Mouse (Mus musculus) left cerebral cortex, adult 11 months (tissue): ENCODE results near the gene Ctxn1.
"Not testable (repeated sequence)": the region's sequence is repeated elsewhere in the genome, so short reads cannot be mapped to it uniquely, and the experiment has no call there.

Source experiments
- DNase-seq: peaks from one replicate; pipeline ENCODE4 v3.0.0; 2022; ENCODE audit warnings: low spot score

Gene Ctxn1

DNA sequence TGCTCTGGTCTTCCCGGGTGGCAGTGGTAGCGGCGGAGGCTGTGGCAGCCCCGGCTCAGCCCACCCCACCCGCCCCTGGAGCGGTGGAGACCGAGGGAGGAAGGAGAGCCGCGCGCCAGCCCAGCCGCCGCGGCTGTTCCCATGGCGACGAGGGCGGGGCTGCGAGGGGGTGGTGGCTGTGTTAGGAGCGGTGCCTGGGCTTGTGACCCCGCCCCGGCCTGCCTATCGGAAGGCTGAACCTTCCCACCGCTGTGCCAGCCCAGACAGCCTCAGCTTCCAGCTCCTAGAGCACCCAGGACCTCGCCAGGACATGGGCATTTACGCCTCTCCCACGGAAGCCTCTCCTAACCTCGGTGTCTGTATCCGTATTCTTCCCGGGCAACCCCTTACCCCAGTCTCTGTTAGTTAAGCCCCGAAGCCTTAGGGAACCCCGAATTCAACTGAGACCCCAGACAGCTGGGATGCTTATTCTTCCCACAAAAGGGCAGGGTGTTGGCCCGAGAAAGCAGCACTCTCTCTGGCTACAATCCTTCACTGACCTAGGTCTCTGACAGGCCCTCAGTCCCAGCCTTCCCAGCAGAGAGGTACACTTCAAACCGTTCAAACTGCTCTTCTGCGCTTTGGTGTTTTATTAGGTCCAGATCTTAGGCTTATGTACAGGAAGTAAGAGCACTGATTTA lies at the start of gene Ctxn1:
Ctxn1 (minus strand) TSS at position 150 of the 680 bp plus-strand sequence.
- DNase-seq: peak; percentile 90

DNA sequence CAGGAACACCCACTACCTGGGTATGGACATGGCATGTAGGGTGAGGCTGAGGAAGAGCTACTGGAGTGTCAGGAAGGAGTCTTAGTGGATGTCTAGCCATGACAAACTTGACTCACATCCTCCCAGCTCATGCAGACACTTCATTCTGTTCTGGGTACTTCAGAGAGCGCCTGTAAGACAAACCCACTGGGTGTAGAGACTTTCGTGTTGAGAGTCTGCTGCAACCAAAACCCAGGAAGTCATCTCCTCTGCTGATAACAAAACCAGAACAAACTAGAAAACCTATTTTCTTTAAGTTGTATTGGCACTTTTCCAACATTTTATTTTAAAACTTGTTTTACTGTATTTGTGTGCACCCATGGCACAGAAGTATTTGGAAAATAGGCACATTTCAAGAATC lies 46.8 kb upstream of the Ctxn1 start:
- DNase-seq: no peak

DNA sequence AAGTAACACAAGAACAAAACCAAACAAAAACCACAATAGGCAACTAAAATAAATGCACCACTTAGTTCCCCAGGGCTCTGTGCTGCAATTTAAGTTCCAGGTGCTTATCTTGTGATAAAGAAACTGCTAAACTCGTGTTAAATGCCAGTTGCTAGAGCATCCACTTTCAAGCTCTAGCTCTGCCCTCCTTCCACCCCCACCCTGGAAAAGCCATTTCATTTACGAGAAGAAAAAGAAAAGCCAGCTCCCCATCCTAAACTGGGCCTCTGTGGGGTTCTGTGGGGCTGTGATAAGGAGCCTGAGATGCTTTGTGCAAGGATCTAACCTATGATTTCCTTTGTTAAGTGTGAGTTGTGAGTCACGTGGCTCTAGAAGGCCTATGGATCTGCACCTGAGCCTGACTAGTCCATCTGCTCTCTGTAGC lies 45.1 kb upstream of the Ctxn1 start:
- no peak for DNase-seq

DNA sequence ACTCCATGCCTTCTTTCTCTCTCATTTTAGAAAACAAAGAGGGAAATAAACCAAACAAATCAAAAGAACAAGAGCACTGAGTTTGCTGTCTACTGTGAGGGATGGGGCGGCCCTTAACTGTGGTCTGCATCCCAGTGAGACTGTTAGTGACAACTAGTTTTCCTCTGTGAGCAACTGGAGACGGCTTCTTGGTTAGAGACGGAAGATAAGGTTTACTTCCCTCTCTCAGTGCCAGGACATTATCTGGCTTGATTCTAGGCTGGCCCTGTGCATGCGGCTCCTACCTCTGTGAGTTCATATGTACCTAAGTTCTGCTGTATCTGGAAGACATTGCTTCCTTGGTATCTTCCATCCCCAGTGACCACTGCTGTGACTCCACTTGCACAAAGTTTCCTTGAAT lies 38.7 kb upstream of the Ctxn1 start:
- DNase-seq: no peak

DNA sequence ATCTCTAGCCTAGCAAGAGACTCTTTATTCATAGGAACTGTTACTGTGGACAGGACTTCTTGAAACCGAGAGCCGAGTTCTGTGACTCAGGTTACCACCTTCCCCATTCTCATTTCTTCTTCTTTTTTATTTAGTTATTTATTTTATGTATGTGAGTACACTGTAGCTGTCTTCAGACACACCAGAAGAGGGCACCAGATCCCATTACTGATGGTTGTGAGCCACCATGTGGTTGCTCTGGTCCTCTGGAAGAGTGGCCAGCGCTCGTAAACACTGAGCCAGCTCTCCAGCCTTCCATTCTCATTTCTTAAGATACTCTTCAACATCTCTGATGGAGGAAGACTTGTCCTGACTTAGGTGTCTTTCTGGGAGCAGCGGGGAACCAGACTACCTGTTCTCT lies 33.7 kb upstream of the Ctxn1 start:
- DNase-seq: no peak

DNA sequence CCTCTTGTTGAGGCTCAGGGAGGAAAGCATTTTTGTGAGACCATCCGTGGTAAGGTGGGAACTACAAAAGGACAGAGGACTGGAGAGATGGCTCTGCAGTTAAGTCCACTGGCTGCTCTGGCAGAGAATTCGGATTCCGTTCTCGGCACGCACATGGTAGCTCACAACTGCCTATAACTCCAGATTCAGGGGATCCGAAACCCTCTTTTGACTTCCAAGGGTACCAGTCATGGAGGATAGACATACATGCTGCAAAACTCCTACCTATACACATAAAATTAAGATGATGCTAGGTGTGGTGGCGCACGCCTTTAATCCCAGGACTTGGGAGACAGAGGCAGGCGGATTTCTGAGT lies 17.0 kb upstream of the Ctxn1 start:
- DNase-seq: no peak

DNA sequence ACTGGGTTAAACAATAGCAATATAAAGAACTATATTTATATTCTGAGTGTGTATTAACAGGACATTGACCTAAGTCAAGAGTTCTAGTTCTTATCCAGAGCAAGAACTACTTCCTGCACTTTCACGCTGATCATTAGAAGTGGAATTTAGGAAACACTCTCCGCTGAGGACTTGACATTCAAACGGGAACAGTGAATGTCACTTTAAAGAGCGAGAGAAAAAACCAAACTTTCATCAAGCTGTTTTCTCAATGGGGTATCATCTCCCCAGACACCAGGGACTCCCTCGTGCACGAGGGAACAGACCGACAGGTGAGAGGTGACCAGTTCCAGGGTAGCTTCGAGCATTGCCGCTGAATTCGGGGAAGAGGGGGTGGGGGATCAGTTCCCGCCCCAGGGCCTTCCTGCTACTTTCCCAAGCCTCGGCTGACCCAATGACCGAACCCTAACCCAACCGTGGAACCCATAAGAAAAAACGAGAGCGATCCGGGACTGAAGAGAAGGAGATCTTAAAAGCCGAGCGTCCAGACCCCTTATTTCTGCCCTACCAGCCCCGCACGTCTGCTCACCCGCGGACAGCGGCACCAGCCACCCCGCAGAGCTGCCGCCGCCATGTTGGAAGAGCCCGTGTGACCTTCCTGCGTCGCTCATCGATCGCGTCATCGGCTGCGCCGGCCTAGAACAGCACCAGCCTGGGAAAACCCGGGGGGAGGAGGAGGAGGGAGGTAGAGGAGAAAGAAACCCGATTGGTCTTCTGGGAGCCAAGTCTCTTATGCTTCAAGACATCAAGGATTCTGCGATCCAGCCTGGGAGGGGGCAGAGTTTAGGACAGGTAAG lies 16.4 kb upstream of the Ctxn1 start, which contains the start of gene Timm44:
Timm44 (minus strand) TSS at position 639 of the 836 bp plus-strand sequence.
- DNase-seq: peak; percentile 94

DNA sequence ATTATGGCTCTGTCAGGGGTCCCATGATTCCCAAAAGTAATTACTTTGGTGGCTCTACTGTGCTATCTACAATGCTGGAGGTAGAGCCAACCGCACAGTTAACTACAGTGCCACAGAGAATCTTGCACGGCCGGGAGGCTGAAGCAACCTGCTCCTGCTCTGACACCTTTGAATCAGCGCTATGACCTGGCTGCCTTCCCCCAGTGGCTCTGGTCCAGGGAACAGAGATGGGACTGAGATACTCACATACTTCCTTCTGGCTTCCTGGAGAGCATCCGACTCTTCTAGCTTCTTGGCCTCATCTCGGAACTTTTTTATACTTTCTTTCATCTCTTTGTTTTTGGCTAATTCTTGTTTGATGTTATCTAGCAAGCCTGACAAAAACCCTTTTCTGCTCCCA lies 10.5 kb upstream of the Ctxn1 start:
- DNase-seq: no peak

DNA sequence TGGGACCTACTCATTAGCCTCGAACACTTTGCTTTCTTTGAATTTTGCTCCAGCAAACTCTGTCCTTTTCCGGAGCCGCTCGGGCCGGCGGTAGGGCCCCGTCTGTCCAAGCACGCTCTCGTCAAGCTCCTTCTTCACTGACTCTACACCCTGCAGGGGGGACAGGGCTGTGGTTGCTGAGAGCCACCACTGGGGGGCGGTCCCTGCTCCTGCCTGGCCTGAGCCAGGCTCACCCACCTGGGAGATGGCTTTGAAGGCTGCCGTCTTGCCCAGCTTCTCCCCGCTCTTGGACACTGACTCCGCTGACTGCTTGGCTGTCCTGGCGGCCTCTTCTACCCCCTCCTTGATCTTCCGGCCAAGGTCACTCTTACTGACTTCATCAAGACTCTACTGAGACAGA lies 8.6 kb upstream of the Ctxn1 start:
- no peak for DNase-seq

DNA sequence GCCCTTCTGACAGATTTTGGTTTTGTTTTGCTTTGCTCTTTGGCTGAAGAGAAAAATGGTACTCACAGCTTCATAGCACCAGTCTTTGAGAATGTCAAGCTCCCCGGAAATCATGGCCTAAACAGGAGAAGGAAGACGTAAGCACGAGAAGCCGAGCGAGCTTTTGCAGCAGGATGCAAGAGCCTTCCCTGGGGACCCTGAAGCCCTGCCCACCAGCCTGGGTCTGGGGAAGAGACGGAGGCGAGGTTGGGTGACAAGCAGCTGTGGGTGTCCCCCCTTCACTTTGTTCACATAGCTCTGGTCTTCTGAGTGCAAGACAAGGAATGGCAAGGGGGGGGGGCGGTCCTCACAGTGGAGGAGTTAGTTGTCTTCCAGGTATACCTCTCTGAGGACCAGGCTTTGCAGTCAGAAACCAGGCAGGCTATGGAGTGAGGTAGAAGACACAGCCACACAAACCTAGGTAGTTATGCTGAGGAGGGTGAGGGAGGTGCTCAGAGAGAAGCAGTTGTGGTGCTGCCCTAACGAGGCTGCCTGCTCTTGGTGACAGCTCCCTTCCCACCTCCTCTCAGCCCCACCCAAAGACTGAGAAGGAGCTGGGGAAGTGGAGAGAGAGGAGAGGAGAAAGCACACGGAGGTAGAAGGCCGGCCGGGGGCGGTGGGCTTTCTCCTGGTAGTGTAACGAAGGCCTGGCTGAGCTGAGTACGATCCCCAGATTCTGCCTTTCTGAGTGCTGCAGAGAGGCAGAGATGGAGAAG lies 6.3 kb upstream of the Ctxn1 start:
- DNase-seq: no peak

DNA sequence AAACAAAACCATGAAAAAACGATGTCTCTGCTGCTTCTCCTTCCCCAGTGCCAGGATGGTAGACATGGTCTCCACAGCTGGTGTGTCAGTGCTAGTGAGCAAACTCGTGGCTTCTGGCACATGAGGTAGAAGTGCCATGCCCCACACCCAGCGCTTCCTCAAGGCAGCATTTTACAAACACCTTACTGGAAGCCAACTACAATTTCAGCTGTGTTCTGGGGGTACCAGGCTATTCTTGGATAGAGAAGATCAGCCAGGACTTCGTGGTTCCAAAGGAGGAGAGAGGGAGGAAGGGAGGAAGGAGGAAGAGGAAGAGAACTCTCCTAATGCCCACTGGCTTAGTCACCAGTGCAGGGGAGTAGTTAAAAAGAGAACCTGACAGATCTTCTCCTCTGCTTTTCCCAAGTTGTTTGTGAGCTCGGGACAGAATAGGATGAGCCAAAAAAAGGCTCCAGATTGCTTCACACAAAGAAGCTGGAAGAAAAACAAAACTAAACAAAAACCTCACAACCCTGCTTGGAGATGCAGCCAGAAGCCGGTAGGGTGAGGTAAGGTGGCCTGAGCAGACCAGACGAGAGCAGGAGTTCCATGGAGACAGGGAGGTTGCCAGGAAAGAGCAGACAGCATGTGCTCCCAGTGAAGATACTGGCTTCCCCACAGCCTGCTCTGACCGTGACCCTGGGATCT lies 4.2 kb upstream of the Ctxn1 start:
- no peak for DNase-seq

DNA sequence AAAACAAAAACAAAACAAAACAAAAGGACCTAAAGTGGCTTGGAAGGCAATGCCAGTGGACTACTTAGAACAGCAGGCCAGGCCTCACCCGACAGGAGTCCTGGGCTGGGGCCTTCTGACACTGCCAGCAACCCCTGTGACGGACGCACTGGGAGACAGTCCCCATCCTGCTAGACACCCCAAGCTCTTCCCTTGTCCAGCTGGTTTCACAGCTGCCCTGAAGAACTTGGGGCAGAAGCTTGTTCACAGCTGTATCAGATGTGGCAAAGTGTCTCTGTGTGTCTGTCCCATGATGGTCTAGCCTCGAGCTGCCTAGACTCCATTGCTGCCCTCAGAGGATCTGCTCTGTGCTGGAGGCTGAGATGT lies 714 bp upstream of the Ctxn1 start:
- DNase-seq: no peak

DNA sequence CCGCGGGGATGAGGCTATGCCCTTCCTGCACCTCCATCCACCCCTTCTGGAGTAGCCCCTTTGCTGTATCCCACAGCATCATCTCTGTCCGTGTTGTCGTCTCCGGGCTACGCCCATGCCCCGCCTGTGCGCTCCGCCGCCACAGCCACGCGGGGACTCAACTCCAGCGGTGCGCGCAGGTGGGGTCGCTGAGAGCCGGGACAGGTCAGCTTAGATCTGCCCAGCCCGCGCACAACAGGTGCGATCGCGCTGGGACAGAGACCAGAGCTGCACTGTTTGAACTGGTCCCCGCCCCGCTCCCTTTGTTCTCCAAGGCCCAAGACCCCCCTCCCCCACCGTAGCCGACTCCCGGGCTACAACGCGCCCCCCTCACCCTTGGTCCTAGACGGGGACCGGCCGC lies 396 bp downstream of the Ctxn1 start:
- DNase-seq: no peak

DNA sequence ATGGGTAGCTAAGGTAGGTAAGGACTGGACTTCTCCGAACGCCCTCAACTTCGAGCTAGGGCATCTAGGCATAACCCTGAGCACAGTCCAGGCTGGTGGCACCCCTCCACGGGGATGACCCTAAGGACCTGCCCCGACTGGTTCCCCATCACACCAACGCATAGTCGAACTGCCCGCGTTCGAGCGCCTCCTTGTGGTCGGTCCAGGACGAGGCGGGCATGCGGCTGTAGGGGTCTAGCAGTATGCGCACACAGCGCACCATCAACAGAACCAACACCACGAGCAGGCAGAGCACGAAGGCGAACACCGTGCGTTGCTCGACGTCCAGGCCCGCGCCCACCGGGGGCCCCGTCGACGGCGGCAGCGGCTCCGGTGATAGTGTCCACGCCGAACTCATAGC lies 841 bp downstream of the Ctxn1 start:
- DNase-seq: no peak

DNA sequence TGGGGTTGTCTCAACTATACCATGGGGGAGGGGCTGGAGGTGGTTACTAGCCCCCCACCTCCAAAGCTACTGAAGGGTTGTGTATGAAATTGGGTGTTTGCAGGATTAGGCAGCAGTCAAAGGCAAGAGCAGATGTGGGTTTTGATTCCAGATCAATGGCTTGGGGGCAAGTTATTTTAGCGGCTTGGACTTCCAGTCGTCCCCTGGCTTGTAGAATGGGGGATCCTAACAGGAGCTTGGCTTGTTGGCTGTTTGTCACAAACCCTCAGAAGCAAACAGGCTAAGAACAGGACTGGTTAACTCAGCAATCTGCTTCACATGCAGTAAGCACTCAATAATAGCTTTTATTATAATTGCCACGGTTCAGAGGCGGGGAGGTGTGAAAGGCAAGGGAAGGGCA lies 1.7 kb downstream of the Ctxn1 start:
- DNase-seq: no peak

DNA sequence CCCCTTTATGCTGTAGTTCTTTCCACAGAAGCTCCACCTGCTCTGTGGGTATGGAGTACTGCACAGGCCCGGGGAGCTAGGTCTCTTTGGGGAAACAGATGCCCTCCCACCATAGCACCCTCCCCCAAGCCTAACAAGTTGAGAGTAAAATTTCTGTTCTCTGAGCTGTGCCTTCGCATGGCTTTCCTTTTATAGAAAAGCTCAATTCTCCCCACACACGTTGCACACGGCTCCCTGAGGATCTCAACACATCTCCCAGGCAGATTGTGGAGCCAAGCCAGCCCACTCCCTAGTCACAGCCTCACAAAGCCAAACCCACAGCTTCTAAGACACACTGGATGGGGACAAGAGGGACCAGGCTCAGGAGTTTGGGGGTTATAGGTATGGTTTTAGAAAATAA lies 2.2 kb downstream of the Ctxn1 start:
- peak; percentile 81 for DNase-seq

DNA sequence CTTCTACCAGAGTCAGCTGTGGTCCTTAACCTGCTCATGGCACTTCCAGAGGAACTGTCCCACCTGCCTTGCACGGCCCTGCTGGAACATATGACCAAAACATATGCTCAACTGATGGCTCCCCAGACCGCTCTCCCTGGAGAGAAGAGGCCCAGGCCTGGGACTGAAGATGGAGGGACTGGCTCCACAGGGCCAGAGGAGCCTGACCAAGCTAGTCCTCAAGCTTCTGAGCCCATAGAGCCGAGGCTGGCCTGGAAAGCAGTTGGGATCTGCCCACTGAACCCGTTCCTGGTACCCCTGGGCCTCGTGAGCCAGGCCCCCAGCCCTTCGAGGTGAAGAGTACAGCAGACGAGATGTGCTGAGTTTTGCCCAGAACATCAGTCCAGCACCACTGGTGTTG lies 3.6 kb downstream of the Ctxn1 start:
- DNase-seq: not testable (repeated sequence)

DNA sequence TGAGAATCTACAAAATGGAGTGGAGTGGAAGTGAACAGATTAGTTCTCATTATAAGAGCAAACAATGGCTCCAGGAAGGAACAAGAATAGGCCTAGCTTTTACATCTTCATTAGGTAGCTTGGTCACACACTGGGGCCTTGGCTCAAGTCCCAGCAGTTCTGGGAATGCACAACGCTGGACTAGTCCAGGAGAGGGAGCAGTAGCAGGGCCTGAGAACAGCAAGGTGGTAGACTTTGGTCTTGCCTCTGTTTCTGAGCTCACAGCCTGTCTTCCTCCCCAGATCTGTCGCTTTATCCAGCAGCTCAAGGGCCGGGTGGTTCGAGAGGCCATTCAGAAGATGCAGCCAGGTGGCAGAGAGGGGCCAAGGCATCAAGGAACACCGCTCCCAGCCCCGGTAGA lies 5.1 kb downstream of the Ctxn1 start:
- no peak for DNase-seq

DNA sequence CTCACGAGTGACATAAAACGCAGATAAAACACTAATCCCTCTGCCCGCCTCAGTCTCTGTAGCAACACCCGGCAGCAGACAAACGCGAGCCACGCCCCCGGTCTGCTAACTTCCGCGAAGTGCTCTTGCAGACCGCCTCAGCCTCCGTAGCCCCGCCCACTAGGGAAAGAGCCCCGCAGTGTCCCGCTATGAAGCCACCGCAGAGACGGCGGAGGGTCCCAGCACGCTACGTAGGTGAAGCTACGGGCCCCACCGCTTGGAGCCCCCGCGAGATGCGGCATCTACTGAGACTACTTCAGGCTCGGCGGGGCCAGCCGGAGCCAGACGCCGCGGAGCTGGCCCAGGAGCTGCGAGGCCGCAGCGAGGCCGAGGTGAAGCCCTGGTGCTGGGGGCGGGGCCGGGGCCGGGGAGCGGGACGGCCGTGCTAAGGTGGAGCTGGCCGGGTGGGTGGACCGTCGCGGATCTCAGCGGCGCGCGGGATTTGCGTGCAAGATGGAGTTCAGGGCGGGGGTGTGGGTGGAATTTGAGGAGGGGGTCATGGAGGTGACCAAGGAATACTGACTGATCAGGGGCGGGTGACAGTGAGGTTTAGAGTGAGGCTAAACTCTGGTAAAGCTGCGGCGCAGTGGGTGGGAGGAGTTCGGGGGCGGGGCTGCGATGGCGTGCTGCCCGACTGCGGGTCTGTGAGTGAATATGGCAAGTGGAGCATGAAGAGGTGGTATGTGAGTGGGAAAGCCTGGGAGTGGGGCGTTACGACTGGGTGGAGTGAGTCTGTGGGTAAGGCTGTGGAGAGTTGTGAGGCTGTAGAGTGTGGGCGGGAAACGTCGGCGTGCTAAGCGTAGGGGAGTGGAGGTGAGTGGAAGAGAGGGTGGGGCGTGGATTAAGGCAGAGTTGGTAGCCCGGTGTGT lies 5.9 kb downstream of the Ctxn1 start, which contains the start of gene Snapc2:
Snapc2 (plus strand) TSS at position 147 of the 908 bp plus-strand sequence.
- DNase-seq: peak; percentile 90

DNA sequence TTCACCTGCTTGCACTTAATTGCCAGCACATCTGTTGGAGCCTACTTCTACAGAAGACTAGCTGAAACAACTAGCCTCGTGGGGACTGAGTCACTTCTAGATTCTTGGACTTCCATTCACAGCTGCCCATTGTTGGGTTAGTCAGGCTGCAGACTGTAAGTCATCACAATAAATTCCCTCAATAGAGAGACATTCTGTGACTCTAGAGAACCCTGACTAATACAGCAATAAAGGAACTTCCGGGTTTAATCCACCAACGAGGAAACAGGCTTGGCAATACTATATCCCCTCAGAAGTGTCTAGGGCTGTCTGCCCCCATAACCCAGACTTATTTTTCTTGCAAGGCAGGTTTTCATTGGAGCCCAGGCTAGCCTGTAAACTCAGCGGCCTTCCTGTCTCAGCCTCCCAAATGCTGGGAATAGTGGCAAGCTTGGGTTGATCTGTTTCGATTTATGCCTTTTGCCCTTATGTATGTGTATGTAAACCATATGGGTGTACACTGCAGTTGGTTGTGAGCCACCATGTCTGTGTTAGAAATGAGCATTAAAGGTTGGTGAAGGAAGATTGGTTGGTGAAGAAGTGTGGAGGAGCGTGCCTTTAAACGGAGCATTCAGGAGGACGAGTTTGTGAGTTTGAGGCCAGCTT lies 6.8 kb downstream of the Ctxn1 start:
- no peak for DNase-seq
